Mouse (Mus musculus) 3134 (cell line): ENCODE data around the gene Slc10a6.

Experiments
- DNase-seq: peaks from one replicate; pipeline ENCODE4 v3.0.0-alpha.2; 2011; ENCODE audit warnings: low spot score; ENCODE audit not compliant: insufficient read length; ENCODE audit errors: extremely low read depth

Slc10a6 gene

DNA sequence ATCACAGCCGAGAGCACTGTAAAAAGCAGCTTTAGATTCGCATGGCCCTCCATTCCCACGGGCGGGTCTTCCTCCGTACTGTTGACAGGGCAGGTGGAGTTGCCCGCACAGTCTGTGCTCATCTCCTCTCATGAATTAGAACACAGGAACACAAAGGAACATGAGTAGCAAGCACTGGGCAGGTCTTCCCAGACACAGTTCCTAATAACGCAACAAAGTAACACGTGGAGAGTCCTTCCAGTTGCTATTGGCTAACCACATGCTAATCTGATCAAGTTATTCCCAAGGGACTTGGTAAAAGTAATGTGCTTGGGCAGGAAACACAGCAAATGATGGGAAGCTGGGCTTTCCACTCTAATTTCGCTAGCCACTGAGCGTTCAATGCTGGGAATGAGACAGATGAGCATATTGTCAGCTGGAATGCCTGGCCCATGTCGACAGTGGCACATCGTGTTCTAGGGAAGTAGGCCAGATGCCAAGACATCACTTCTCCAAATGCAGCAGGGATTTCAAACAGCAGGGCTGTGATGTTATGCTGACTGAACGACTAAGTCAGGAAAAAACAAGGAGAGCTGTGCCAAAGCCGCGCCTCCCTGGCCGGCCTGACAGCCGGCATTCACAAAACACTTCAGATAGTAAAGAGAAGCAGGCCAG, at the start of gene Slc10a6:
Gene Slc10a6, minus strand, starts transcription at position 293 of the 654 bp plus-strand sequence.
- peak; percentile 59 for DNase-seq

DNA sequence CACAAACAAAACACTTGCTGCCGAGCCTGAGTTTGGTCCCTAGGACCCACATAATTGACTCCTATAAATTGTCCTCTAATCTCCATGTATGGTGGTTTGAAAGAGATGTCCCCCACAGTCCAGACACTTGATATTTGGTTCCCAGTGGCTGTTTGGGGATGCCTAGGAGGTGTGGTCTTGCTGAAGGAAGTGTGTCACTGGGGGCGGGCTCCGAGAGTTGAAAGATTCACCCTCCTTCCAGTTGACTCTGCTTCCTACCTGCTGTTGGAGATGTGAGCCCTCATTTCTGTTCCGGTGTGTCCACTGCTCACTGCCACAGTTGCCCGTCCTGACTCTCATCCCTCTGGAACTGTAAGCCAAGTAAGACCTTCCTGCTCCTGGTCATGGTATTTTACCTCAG, 49.8 kb upstream of the Slc10a6 start:
- DNase-seq = no peak

DNA sequence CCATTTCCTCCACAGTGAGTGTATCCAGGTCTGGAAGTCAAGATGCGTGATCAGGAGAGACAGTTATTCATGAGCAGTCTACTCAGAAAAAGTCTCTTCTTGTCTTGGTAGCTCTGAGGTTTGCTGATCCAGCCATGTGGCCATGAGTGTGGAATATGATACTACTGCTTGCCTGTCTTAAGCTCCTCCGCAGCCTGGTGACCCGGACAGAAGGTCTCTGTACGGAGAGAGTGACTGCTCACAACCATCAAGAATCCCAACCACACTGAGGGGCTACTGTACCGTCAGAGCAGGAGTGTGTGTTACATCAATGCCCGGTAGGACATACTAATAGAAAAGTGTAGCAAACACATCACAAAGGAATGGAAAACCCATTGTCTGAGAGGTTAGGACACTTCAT, 48.7 kb upstream of the Slc10a6 start:
- DNase-seq = no peak

DNA sequence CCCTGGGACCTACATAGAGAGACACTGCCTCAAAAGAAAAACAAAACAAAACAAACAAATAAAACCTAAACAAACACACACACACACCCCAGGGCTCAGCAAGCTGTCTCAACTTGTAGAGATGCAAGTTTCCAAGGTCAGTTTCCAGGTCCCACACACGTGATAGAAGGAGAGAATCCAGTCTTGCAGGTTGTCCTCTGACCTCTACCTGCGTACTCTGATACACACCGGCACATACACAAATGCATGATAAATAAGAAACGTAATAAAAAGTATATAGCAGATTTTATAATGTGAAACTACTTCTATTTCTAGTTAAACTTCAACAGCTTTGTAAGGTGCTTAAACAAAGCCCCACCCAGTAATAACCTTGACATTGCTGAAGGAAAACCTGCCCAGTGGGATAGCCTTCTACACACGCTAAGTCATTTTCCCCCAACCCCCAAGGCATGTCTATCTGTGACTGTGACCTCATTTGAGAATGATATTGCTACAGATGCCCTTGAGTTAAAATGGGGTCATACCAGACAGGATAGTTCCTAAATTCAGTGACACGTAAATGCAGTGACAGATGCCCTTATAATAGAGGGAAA, 47.2 kb upstream of the Slc10a6 start:
- DNase-seq = no peak

DNA sequence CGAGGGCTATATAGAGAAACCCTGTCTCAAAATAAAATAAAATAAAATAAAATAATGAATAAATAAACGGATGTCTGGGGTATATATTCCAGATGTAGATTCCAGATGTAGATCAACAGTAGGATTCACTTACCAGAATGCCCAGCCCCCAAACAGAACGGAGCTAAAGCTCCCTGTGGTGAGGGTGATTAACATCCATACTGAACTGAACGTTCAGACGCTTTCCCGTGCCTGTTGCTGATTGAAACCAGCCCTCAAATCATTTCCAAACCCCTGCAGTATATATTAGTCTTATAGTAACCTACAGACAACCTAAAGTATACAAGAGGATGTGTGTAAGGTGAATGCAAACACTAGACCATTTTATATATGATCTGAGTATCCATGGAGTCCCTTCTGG, 45.3 kb upstream of the Slc10a6 start:
- DNase-seq = no peak

DNA sequence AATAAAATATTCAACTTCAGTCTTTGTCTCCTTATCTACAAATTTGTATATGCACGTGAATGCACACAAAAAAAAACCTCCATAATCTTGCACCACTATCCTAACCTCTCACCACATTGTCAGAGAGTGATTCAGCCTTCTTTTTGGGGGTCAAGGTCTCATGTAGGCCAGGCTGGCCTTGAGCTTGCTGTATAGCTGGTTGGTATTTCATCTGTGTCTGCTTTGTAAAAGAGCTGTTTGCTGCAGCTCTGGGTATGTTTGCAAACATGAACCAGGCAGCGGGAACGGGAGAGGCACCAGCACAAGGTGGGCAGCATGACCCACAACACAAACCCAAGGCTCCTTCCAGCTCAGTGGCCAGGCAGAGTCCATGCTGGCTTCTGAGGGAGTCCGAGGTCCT, 44.4 kb upstream of the Slc10a6 start:
- DNase-seq = no peak

DNA sequence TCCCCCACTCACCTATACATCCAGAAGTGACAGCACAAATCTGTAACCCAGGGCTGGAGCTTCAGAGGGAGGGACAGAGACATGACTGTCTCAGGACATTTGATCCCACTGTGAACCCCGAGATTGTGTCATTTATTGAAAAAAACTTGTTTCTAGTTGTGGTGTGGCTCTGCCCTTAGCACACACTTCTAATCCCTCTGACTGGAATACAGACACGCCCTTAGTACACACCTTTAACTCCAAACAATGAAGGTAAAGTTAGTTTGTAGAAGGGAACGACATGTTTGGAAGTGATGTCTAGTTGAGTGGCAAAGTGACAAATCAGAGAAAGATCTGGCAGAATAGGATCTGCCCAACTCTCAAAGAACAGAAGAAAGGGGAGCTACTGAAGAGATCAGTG, 42.7 kb upstream of the Slc10a6 start:
- DNase-seq = no peak

DNA sequence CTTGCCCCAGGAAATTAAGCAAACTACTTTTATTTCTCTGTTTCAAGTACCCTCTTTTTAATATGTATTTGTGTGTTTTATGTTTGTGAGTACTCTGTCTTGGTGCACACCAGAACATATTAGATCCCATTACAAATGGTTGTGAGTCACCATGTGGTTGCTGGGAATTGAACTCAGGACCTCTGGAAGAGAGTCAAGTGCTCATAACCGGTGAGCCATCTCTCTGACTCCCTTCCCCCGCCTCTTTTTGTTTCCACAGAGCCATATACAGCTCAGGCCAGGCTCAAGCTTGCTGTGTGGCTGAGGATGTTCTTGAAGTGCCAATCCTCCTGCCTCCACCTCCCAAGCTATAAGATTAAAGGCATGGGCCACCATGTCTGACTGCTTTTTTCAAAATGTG, 36.7 kb upstream of the Slc10a6 start:
- peak; percentile 34 for DNase-seq

DNA sequence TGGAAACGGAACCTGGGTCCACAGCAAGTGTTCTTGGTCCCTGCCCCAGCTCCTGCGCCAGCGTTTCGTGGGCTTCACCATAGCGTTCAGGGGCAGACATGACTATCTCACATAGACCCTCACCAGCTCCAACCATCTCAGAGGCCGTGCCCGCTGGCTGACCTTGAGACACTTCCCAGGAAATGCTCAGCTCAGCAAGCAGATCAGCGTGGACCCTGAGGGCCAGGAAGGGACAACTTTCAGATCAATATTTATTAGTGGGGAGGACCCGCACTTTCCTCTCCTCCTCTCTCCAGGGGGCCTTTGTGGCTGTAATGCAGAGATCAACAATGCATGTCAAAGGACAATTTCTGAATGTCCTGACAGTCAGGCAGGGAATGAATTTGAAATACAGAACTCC, 35.7 kb upstream of the Slc10a6 start:
- no peak for DNase-seq

DNA sequence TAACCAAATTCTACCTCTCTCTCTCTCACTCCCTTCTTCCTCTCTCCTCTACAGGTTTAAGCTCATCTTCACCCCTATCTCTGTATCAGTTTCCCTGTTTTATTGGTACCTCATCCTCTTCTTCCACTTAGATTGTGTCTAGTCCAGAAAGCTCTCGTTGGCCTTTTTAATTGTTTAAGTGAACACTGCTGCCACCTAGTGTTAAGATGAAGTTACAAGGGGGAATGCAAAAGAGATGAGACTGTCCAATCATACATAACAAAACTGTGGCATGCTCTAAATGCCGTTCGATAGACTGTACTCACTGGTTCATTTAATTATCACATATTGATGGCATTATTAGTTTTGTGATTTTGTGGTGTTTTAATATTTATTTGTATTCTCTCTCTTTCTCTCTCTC, 30.4 kb upstream of the Slc10a6 start:
- DNase-seq = peak; percentile 12

DNA sequence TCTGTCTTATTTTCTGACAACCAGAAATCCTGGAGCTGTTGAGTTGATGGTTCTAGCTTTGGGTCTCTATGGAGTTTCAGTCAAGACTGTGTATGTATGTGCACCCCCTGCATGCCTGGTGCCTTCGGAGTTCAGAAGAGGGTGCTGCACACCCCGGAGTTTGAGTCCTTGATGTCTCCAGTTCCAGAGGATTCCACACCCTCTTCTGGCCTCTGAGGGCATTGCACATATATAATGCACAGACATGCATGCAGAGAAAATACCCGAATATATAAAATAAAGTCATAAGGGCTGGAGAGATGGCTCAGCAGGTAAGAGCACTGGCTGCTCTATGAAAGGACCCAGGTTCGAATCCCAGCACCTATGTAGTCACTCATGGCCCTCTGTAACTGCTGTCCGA, 29.7 kb upstream of the Slc10a6 start:
- no peak for DNase-seq

DNA sequence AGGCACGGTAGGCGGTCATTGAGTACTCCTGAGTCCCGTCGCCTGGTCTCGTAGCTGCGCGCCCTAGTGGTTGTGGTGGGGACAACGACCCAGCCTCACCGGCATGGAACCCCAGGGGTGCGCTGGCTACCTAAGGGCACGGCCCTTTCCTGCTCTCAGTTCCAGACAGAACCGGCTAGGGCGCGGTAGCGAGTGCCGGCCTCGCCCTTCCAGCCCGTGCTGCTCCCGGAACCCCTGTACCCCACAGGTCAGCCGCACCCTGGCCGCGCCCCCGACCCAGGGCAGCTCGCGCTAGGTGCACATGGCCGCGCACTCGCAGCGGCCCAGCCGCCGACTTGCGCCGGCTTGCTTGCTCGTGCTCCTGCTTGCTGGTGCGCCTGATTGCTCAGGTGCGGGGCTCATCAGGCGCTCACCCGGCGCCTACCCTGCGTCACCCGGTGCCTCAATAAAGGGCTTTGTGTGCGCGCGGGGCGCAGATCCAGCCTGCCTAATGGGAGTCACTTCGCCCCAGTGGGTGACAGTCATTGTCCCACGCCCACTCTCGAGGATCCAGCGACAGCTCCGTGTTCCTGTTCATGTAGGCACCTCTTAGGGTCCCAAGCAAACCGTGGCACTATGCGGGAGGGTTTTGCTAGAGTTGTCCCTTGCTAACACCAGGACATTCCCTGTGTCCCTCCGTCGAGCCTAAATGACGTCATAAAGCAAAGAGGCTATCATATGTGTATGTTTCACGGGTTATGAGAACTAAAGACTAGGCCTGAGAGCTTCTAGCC, 26.3 kb upstream of the Slc10a6 start, which contains the start of gene 1700016H13Rik:
Gene 1700016H13Rik, minus strand, starts transcription at position 665 of the 773 bp plus-strand sequence.
- no peak for DNase-seq

DNA sequence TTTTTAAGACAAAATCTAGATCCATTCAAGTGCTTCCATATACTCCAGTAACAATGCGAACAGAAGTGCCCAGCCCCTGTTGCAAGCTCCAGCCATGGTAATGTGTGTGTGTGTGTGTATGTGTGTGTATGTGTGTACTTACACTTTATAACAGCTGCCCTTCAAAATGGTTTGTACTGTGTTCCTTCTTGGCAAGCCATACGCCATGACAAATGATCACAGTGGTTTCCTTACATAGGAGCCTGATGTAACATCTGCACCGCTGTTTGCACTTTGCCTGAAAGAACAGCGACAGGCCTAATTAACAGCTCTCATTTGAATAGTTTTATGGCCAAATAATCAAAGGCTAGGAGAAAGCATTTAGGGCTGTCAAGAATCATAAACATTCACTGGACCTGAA, 25.6 kb upstream of the Slc10a6 start:
- DNase-seq = no peak

DNA sequence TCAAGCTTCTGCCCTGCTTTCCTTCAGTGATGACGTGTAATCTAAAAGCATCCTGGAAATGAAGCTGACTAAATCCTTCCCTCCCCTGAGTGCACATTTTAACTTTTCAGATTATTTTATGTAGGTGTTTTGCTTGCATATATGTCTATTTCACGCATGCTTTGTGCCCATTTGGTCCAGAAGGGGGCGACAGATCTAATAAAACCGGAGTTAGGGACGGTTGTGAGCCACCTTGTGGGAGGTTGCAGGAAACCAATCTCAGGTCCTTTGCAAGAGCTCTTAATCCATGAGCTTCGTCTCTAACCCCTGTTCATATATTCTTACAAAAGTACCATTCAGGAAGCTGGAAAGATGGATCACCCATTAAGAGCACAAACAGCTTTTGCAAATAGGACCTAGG, 25.0 kb upstream of the Slc10a6 start:
- peak; percentile 21 for DNase-seq

DNA sequence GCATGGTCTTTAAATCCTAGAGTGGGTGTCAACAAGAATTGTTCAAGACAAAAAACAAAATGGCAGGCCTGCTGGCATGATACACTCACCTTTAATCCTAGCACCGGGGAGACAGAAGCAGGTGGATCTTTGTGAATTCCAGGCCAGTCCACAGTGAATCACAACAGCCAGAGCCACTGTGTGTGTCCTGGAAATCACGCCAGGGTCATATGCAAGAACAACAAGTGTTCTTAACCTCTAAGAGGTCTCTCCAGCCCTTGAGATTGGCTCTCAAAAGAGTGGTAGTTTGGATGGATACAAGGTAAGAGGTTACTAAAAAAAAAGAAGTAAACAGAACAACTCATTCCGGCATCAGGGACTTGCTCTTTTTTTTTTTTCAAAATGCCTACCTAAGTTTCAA, 18.1 kb upstream of the Slc10a6 start:
- DNase-seq = no peak

DNA sequence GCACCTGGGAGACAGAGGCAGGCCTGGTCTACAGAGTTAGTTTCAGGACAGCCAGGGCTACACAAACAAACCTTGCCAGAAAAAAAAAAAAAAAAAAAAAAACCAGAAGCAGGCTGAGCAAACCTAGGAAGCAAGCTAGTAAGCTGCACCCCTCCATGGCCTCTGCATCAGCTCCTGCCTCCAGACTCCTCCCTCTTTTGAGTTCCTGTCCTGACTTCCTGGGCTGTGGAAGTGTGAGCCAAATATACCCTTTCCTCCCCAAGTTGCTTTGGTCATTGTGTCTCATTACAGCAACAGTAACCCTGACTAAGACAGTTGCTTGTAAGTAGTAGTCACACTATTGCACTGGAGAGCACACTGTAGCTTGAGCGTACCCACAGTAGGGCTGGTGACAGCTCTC, 15.0 kb upstream of the Slc10a6 start:
- DNase-seq = peak; percentile 37

DNA sequence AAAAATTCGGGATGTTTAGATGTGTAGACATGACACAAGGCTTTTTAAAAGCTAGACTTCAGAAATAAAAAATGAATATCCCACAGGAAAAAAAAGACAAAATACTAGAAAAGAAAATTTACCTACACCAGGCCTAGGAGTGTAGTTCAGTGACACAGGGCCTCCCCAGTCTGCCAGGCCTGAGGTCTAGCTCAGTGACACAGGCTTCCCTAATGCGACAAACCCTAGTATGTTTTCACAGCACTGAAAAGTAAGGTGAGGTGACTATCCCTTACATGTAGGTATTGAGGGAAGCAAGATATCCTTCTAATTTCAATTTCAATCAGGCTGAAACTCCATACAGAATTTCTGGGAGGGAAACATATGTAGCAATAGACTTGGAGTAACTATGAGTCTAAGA, 8.0 kb upstream of the Slc10a6 start:
- no peak for DNase-seq

DNA sequence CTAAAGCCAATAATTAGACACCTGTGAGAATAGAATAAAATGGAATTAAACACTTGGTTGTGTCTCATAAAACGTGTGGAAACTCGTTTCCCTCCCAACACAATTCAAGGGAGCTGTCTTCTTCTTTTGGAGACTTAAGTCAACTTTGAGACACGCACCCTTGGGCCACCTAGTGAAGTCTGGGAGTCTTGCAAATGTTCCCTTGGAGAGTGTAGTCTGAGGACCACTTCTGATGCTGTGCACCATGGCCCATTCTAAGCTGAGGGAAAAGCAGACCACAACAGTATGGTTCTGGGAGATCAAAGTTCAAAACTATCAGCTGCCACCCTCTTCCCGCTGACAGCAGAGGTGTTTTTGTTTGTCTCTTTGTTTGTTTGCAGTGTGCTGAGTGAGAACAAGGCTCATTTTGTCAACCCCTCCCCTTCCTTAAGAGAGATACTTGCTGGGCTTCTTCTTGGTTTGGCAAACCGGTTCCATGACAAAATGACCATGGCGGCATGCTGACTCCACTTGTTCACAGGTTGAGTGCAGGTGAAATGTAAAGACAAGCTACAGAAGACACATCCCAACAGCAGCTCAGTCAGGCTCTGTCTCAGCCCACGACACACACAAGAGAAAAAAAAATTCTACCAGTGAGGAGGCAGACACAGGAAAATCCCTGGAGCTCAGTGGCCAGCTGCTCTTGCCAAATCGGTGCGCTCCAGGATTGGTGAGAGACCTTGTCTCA, 814 bp upstream of the Slc10a6 start:
- DNase-seq = no peak

DNA sequence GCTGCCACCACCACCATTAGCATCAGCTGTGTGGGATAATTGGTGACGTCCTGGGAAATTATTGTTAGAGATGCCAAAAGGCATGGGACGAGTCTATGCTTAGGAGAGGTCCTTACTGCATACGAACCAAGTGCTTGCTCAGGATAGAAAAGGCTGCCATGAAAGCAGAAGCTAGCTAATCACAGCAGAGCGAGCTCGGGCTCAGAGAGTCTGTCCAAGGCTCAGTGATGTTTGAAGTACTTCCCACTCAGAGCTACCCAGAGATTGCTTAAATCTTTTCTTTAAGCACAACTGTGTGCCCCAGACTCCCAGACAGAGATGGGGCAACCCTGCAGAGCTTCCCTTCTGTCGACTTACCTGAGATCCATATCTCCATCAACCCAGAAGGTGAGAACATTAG, 704 bp downstream of the Slc10a6 start:
- no peak for DNase-seq

DNA sequence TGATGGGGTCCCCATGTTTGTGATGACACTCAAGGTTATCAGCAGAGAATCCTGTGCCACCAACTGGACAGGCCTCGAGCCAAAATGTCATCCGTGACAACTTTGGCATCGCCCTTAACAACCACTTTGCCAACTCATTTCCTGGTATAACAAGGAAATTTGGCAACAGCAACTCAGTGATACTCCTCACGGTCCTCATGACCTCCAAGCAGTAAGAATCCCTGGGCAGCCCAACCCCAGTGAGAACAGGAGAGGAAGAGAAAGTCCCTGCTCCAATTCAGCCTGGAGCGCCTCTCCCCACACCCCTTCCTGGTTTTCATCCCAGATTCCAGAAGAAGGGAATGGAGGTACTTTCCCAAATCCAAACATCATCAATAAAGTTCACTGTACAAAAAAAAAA, 4.4 kb downstream of the Slc10a6 start:
- no peak for DNase-seq

DNA sequence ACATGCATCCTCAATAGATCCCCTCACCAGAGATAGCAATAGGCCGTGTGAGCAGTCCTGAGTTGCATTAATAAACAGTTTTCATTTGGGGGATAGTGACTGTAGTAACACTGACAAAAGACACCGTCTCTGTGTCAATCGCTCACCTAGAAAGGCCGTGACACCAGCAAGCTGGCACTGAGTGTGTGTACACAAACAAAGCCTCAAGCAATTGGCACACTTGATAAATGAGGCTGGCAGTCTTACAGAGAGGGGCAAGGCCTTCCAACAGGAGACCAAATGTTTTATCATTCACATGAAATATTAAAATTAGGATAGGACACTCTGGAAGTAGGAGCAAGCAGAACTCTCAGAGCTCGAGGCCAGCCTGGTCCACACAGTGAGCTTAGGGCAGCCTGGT, 6.9 kb downstream of the Slc10a6 start:
- no peak for DNase-seq
